Mouse (Mus musculus): ENCODE measurements at regions not wholly inside any gene's neighbourhood (a gene's known extent, or its start where the extent isn't known, plus 50 kb on each side); places are given as distances from the start of the nearest gene placed in this dataset.

- Histone ChIP-seq H3K9me3 (no peaks in the 10 kb centered on the region), H3K27me3 (no peaks in the 10 kb centered on the region), H3K36me3 (no peaks in the 10 kb centered on the region), H3K9ac (no peak overlapping the region), H3K4me1 (no peaks in the 10 kb centered on the region), H3K4me2 (no peak overlapping the region), H3K27ac (no peak overlapping the region), H3K4me3 (no peak overlapping the region)
- no peak for ATAC-seq (ENCODE audit: insufficient number of reproducible peaks, insufficient read depth, low FRiP score, low TSS enrichment, low read depth)
- WGBS = 82% methylated on average over 6 of the region's 6 CpGs
These were observed 469.3 kb upstream of the Trpc7 start for GRCm38 (mm10) chr13:57365096-57365495.

GRCm38 (mm10) chr13:57364396-57364795 lies 468.6 kb upstream of the Trpc7 start:
- Histone ChIP-seq H3K27me3 (no peaks in the 10 kb centered on the region), H3K9me3 (no peaks in the 10 kb centered on the region), H3K9ac (no peak overlapping the region), H3K4me3 (no peak overlapping the region), H3K36me3 (no peaks in the 10 kb centered on the region), H3K27ac (no peak overlapping the region), H3K4me1 (no peaks in the 10 kb centered on the region), H3K4me2 (no peak overlapping the region)
- no peak for ATAC-seq (ENCODE audit: insufficient number of reproducible peaks, insufficient read depth, low FRiP score, low TSS enrichment, low read depth)
- WGBS = 97% methylated on average over 2 of the region's 2 CpGs

GRCm38 (mm10) chr13:57362563-57362962 lies 466.8 kb upstream of the Trpc7 start:
- ATAC-seq (ENCODE audit: insufficient number of reproducible peaks, insufficient read depth, low FRiP score, low TSS enrichment, low read depth) = no peak
- no peak overlapping the region for H3K4me2 ChIP-seq

GRCm38 (mm10) chr13:57361286-57361685 lies 465.5 kb upstream of the Trpc7 start:
- Histone ChIP-seq H3K27me3 (no peaks in the 10 kb centered on the region), H3K36me3 (no peaks in the 10 kb centered on the region), H3K4me1 (no peaks in the 10 kb centered on the region), H3K4me2 (no peak overlapping the region), H3K9ac (no peak overlapping the region), H3K9me3 (no peaks in the 10 kb centered on the region), H3K27ac (no peak overlapping the region), H3K4me3 (no peak overlapping the region)
- 82% methylated on average over 7 of the region's 7 CpGs for whole genome bisulfite sequencing
- no peak for ATAC-seq (ENCODE audit: insufficient number of reproducible peaks, insufficient read depth, low FRiP score, low TSS enrichment, low read depth)

More at GRCm38 (mm10) chr13:57362563-57362962, 466.8 kb upstream of the Trpc7 start:
- Histone ChIP-seq H3K4me3 (no peak overlapping the region), H3K27ac (no peak overlapping the region), H3K27me3 (no peaks in the 10 kb centered on the region), H3K9me3 (no peaks in the 10 kb centered on the region), H3K4me1 (no peaks in the 10 kb centered on the region), H3K9ac (no peak overlapping the region), H3K36me3 (no peaks in the 10 kb centered on the region)
- 20% methylated on average over 6 of the region's 6 CpGs for WGBS

- WGBS = 80% methylated on average over 7 of the region's 7 CpGs
- no peak overlapping the region for H3K4me2 ChIP-seq
These were observed 458.8 kb upstream of the Trpc7 start for GRCm38 (mm10) chr13:57354606-57355005.

GRCm38 (mm10) chr13:57353976-57354375 lies 458.2 kb upstream of the Trpc7 start:
- Histone ChIP-seq H3K27ac (no peak overlapping the region), H3K9ac (no peak overlapping the region), H3K27me3 (no peaks in the 10 kb centered on the region), H3K4me1 (no peaks in the 10 kb centered on the region), H3K4me3 (no peak overlapping the region), H3K9me3 (no peaks in the 10 kb centered on the region; the same call in 1 of the 2 replicates), H3K36me3 (no peaks in the 10 kb centered on the region), H3K4me2 (no peak overlapping the region)
- no peak for ATAC-seq (ENCODE audit: insufficient number of reproducible peaks, insufficient read depth, low FRiP score, low TSS enrichment, low read depth)
- WGBS = 44% methylated on average over 3 of the region's 3 CpGs

More at GRCm38 (mm10) chr13:57354606-57355005, 458.8 kb upstream of the Trpc7 start:
- no peaks in the 10 kb centered on the region for H3K4me1 ChIP-seq
- H3K9ac ChIP-seq = no peak overlapping the region
- no peaks in the 10 kb centered on the region for H3K27me3 ChIP-seq
- no peak for ATAC-seq (ENCODE audit: insufficient number of reproducible peaks, insufficient read depth, low FRiP score, low TSS enrichment, low read depth)
- no peak overlapping the region for H3K27ac ChIP-seq
- no peaks in the 10 kb centered on the region; the same call in 1 of the 2 replicates for H3K9me3 ChIP-seq
- H3K36me3 ChIP-seq = no peaks in the 10 kb centered on the region
- no peak overlapping the region for H3K4me3 ChIP-seq

GRCm38 (mm10) chr13:57350828-57351227 lies 455.0 kb upstream of the Trpc7 start:
- Histone ChIP-seq H3K9ac (no peak overlapping the region), H3K4me3 (no peak overlapping the region), H3K27ac (no peak overlapping the region), H3K27me3 (no peaks in the 10 kb centered on the region), H3K9me3 (no peaks in the 10 kb centered on the region; the same call in 1 of the 2 replicates), H3K36me3 (no peaks in the 10 kb centered on the region), H3K4me2 (no peak overlapping the region), H3K4me1 (no peaks in the 10 kb centered on the region)
- ATAC-seq (ENCODE audit: insufficient number of reproducible peaks, insufficient read depth, low FRiP score, low TSS enrichment, low read depth) = no peak
- 77% methylated on average over 2 of the region's 2 CpGs for WGBS

GRCm38 (mm10) chr13:57338676-57339075 lies 442.9 kb upstream of the Trpc7 start:
- H3K9ac ChIP-seq = no peak overlapping the region
- WGBS = 46% methylated on average over 6 of the region's 6 CpGs
- ATAC-seq (ENCODE audit: insufficient number of reproducible peaks, insufficient read depth, low FRiP score, low TSS enrichment, low read depth) = no peak

GRCm38 (mm10) chr13:57336596-57336995 lies 440.8 kb upstream of the Trpc7 start:
- no peak overlapping the region for H3K4me2 ChIP-seq
- no peak overlapping the region for H3K9ac ChIP-seq
- H3K27me3 ChIP-seq = no peaks in the 10 kb centered on the region
- H3K4me3 ChIP-seq = no peak overlapping the region
- H3K9me3 ChIP-seq = no peaks in the 10 kb centered on the region
- WGBS = 91% methylated on average over 8 of the region's 8 CpGs
- ATAC-seq (ENCODE audit: insufficient number of reproducible peaks, insufficient read depth, low FRiP score, low TSS enrichment, low read depth) = no peak
- no peaks in the 10 kb centered on the region for H3K36me3 ChIP-seq
- H3K4me1 ChIP-seq = peaks cover 4% of the 10 kb centered on the region; the same call in 1 of the 2 replicates
- H3K27ac ChIP-seq = no peak overlapping the region

More at GRCm38 (mm10) chr13:57338676-57339075, 442.9 kb upstream of the Trpc7 start:
- Histone ChIP-seq H3K27ac (no peak overlapping the region), H3K9me3 (no peaks in the 10 kb centered on the region), H3K4me1 (no peaks in the 10 kb centered on the region), H3K4me3 (no peak overlapping the region), H3K4me2 (no peak overlapping the region), H3K27me3 (no peaks in the 10 kb centered on the region), H3K36me3 (no peaks in the 10 kb centered on the region)

- Histone ChIP-seq H3K36me3 (no peaks in the 10 kb centered on the region), H3K4me1 (peaks cover 4% of the 10 kb centered on the region; the same call in 1 of the 2 replicates), H3K27ac (no peak overlapping the region), H3K9me3 (no peaks in the 10 kb centered on the region), H3K27me3 (no peaks in the 10 kb centered on the region), H3K4me3 (no peak overlapping the region), H3K4me2 (no peak overlapping the region), H3K9ac (no peak overlapping the region)
- WGBS = 85% methylated on average over 5 of the region's 5 CpGs
- no peak for ATAC-seq (ENCODE audit: insufficient number of reproducible peaks, insufficient read depth, low FRiP score, low TSS enrichment, low read depth)
These were observed 437.2 kb upstream of the Trpc7 start for GRCm38 (mm10) chr13:57332976-57333375.

GRCm38 (mm10) chr13:57331868-57332267 lies 436.1 kb upstream of the Trpc7 start:
- no peak overlapping the region for H3K4me3 ChIP-seq
- no peak for ATAC-seq (ENCODE audit: insufficient number of reproducible peaks, insufficient read depth, low FRiP score, low TSS enrichment, low read depth)
- no peak overlapping the region for H3K27ac ChIP-seq
- H3K4me2 ChIP-seq = no peak overlapping the region
- H3K36me3 ChIP-seq = no peaks in the 10 kb centered on the region
- WGBS = 46% methylated on average over 5 of the region's 5 CpGs
- H3K27me3 ChIP-seq = no peaks in the 10 kb centered on the region
- peaks cover 4% of the 10 kb centered on the region; the same call in 1 of the 2 replicates for H3K4me1 ChIP-seq
- no peaks in the 10 kb centered on the region for H3K9me3 ChIP-seq
- H3K9ac ChIP-seq = no peak overlapping the region

GRCm38 (mm10) chr13:57325306-57325925 lies 429.6 kb upstream of the Trpc7 start:
- no peaks in the 10 kb centered on the region for H3K36me3 ChIP-seq
- no peaks in the 10 kb centered on the region for H3K9me3 ChIP-seq
- no peaks in the 10 kb centered on the region for H3K27me3 ChIP-seq
- H3K4me3 ChIP-seq = no peak overlapping the region
- no peak for ATAC-seq (ENCODE audit: insufficient number of reproducible peaks, insufficient read depth, low FRiP score, low TSS enrichment, low read depth)
- no peak overlapping the region for H3K27ac ChIP-seq
- no peak overlapping the region for H3K4me2 ChIP-seq
- no peak overlapping the region for H3K9ac ChIP-seq
- 71% methylated on average over 6 of the region's 6 CpGs for WGBS
- no peaks in the 10 kb centered on the region for H3K4me1 ChIP-seq

Data from embryonic facial prominence, embryonic 13.5 days (tissue).